Comparison of ENCODE assay signal across 9 mouse cellular contexts in genomic region chr11:93503469-93503868, GRCm38 (mm10).
DNase-seq lines count a peak whose midpoint lies in the region; ATAC-seq and TF ChIP-seq lines count a peak whose summit lies in the region.
"Had no signal": no experiment of that assay in that cellular context is flagged by ENCODE, and none has a peak within 500 bp of the region (broad histone marks: within the 10 kb centered on the region; RNA-seq: fewer than 3 reads in every experiment).

No protein-coding gene starts in this region.

- H3K4me2 ChIP-seq in forebrain, embryonic 14.5 days (ENCODE audit: low read length): no peak overlapping the region

- H3K9me3 ChIP-seq in ES-E14 (ENCODE audit: control insufficient read depth, insufficient read depth, low read depth, low read length): no peaks in the 10 kb centered on the region
- H3K9me3 ChIP-seq in forebrain, embryonic 14.5 days (replicated peaks; ENCODE audit: control insufficient read depth, low read length): no peaks in the 10 kb centered on the region

- no peaks in the 10 kb centered on the region for H3K4me1 ChIP-seq in ES-E14 (ENCODE audit: control insufficient read depth in 2 of 2, insufficient read depth in 2 of 2, low read length in 2 of 2, poor library complexity in 1 of 2)
- H3K4me1 ChIP-seq in forebrain, embryonic 14.5 days (ENCODE audit: control insufficient read depth, insufficient read depth, low read length): no peaks in the 10 kb centered on the region

- no peak overlapping the region for H3K4me3 ChIP-seq in ES-E14 (ENCODE audit: insufficient read depth in 1 of 2, low read depth in 1 of 2, low read length in 2 of 2, poor library complexity in 1 of 2, severe bottlenecking in 1 of 2)
- no peak overlapping the region for H3K4me3 ChIP-seq in forebrain, embryonic 14.5 days (ENCODE audit: low read depth, low read length)

- no peaks in the 10 kb centered on the region for H3K27me3 ChIP-seq in forebrain, embryonic 14.5 days (replicated peaks; ENCODE audit: control insufficient read depth, insufficient read depth, low read length)

- DNase-seq in kidney, adult 9 months: peak; percentile 26
- DNase-seq in kidney, adult 11 months: no peak
- DNase-seq in ES-E14 (ENCODE audit: low read depth, low spot score): peak; percentile 26
- peak; percentile 25 for DNase-seq in c-Kit-positive CD71-negative TER-119-negative erythroid progenitor cells, embryonic 14.5 days (ENCODE audit: low read depth)
- peak; percentile 4 for DNase-seq in lung, postnatal 25 days (ENCODE audit: low spot score)
- DNase-seq in forebrain, embryonic 14.5 days (ENCODE audit: low spot score): no peak
- no peak for DNase-seq in T-cell, adult 2 months (ENCODE audit: low spot score)
- DNase-seq: cerebellum, adult 11 months had no signal

- no peak overlapping the region for H3K27ac ChIP-seq in ES-E14 (ENCODE audit: insufficient read depth, low read depth, low read length, poor library complexity, severe bottlenecking)
- no peak overlapping the region for H3K27ac ChIP-seq in forebrain, embryonic 14.5 days (ENCODE audit: low read depth, low read length)

- no peak for ATAC-seq in forebrain, embryonic 14.5 days
- ATAC-seq in erythroid progenitor cell, adult 5-6 weeks (replicated peaks; ENCODE audit: low FRiP score, poor library complexity, severe bottlenecking): no peak

- H3K9ac ChIP-seq in ES-E14 (ENCODE audit: insufficient read depth, low read depth, low read length, poor library complexity, severe bottlenecking): no peak overlapping the region
- no peak overlapping the region for H3K9ac ChIP-seq in forebrain, embryonic 14.5 days (ENCODE audit: low read length)

- WGBS in forebrain, embryonic 14.5 days: 28% methylated on average over 2 of the region's 2 CpGs

- in situ Hi-C loops in ES-E14 (cut with MboI; ENCODE audit: low sequenced_read_pairs in 2 of 2, unreplicated experiment in 2 of 2): loop anchor here (25.0 kb wide), 1 partner anchor 309 kb away; no protein-coding TSS in a partner anchor

- no peaks in the 10 kb centered on the region for H3K36me3 ChIP-seq in ES-E14 (ENCODE audit: control insufficient read depth, insufficient read depth, low read length, poor library complexity, severe bottlenecking)
- H3K36me3 ChIP-seq in forebrain, embryonic 14.5 days (ENCODE audit: control insufficient read depth, insufficient read depth, low read length): no peaks in the 10 kb centered on the region

TF ChIP-seq in ES-E14, 5 proteins besides CTCF, POLR2A, EP300 and RAD21:
- TF ChIP-seq MAFK (IDR thresholded peaks at IDR 0.05; ENCODE audit: insufficient read depth, low read depth, low read length) (no peak), ZC3H11A (IDR thresholded peaks at IDR 0.05; ENCODE audit: borderline replicate concordance, low read depth, low read length) (peak; percentile 32; the same call in 1 of the 2 replicates), CHD2 (IDR thresholded peaks at IDR 0.05; ENCODE audit: low read depth, low read length) (no peak), ZNF384 (IDR thresholded peaks at IDR 0.05; ENCODE audit: low read depth, low read length) (no peak), HCFC1 (IDR thresholded peaks at IDR 0.05; ENCODE audit: borderline replicate concordance, insufficient read depth, low read length) (no peak)

Comparison
In these comparisons a context has a peak if more than half of its experiments do, and no peak if none do; other contexts are left out.
1. DNase-seq: peak in kidney, adult 9 months (single experiment), ES-E14 (single experiment), c-Kit-positive CD71-negative TER-119-negative erythroid progenitor cells, embryonic 14.5 days (single experiment) and lung, postnatal 25 days (single experiment); none in kidney, adult 11 months (single experiment), forebrain, embryonic 14.5 days (single experiment) and T-cell, adult 2 months (single experiment).